Mouse (Mus musculus): ENCODE results near the gene Xlr.

- TF ChIP-seq POLR2A (IDR thresholded peaks at IDR 0.05; ENCODE audit: borderline replicate concordance, control insufficient read depth, low read depth, low read length) (no peak), CTCF (IDR thresholded peaks at IDR 0.05; ENCODE audit: control insufficient read depth, insufficient read depth, low read length) (no peak)
Measured at GRCm38 (mm10) chrX:53728967-53729366, 68.5 kb downstream of the Xlr start.
